Mouse (Mus musculus): ENCODE data around the gene Flywch2. TPM values are rescaled to one million over a fixed set of nuclear protein-coding genes. Genes with fewer than 3 reads are reported as not detected.

Flywch2 gene
- total and polyA plus RNA-seq, 3 experiments, result 0.62 to 6.2 TPM; not detected in 1

- no peaks in the 10 kb centered on the region for H3K27me3 ChIP-seq (ENCODE audit: control insufficient read depth in 1 of 2, insufficient read depth in 2 of 2, low read length in 2 of 2)
- no peak for TF ChIP-seq POLR2AphosphoS5 (IDR thresholded peaks at IDR 0.05; ENCODE audit: borderline replicate concordance, low read depth, low read length)
- no peak for TF ChIP-seq CTCF (IDR thresholded peaks at IDR 0.05 in 2 of 3, conservative IDR thresholded peaks at IDR 0.05 in 1 of 3; ENCODE audit: control insufficient read depth in 1 of 3, insufficient read depth in 1 of 3, low read depth in 2 of 3, low read length in 3 of 3, poor library complexity in 1 of 3, severe bottlenecking in 1 of 3)
- no peak for TF ChIP-seq TBP (IDR thresholded peaks at IDR 0.05; ENCODE audit: low read depth, low read length)
- TF ChIP-seq JUND (IDR thresholded peaks at IDR 0.05; ENCODE audit: low read depth, low read length), result no peak
- no peak for TF ChIP-seq BHLHE40 (IDR thresholded peaks at IDR 0.05; ENCODE audit: borderline replicate concordance, low read depth, low read length)
- TF ChIP-seq RAD21 (IDR thresholded peaks at IDR 0.05; ENCODE audit: low read depth, low read length), result no peak
- no peak overlapping the region for H3K9ac ChIP-seq (ENCODE audit: control insufficient read depth, low read depth, low read length, poor library complexity, severe bottlenecking)
- DNase-seq (ENCODE audit: low read depth, low spot score), result no peak
- no peaks in the 10 kb centered on the region; a peak in 1 of 4 replicates for H3K36me3 ChIP-seq (ENCODE audit: control insufficient read depth in 1 of 2, insufficient read depth in 2 of 2, low read length in 2 of 2)
- no peaks in the 10 kb centered on the region for H3K9me3 ChIP-seq (replicated peaks; ENCODE audit: insufficient read depth, low read length)
- H3K4me3 ChIP-seq (ENCODE audit: control insufficient read depth in 1 of 2, insufficient read depth in 1 of 2, low read depth in 2 of 2, low read length in 2 of 2), result no peak overlapping the region
- H3K79me2 ChIP-seq (ENCODE audit: control insufficient read depth, insufficient read depth, low read length, poor library complexity), result no peaks in the 10 kb centered on the region; the same call in 1 of the 2 replicates
- H3K27ac ChIP-seq (ENCODE audit: control insufficient read depth, low read depth, low read length), result no peak overlapping the region
- H3K4me1 ChIP-seq (ENCODE audit: control insufficient read depth in 1 of 2, insufficient read depth in 2 of 2, low read length in 2 of 2), result peaks cover 0 to 5% of the 10 kb centered on the region in 2 experiments; a peak in 1 of 4 replicates
Observed at GRCm38 (mm10) chr17:23738836-23739201, 47.1 kb downstream of the Flywch2 start.

- Histone ChIP-seq H3K9ac (ENCODE audit: control insufficient read depth, low read depth, low read length, poor library complexity, severe bottlenecking) (no peak overlapping the region), H3K36me3 (ENCODE audit: control insufficient read depth in 1 of 2, insufficient read depth in 2 of 2, low read length in 2 of 2) (no peaks in the 10 kb centered on the region; a peak in 1 of 4 replicates), H3K4me1 (ENCODE audit: control insufficient read depth in 1 of 2, insufficient read depth in 2 of 2, low read length in 2 of 2) (peaks cover 0 to 5% of the 10 kb centered on the region in 2 experiments; a peak in 1 of 4 replicates), H3K79me2 (ENCODE audit: control insufficient read depth, insufficient read depth, low read length, poor library complexity) (no peaks in the 10 kb centered on the region; the same call in 1 of the 2 replicates), H3K27ac (ENCODE audit: control insufficient read depth, low read depth, low read length) (no peak overlapping the region), H3K27me3 (ENCODE audit: control insufficient read depth in 1 of 2, insufficient read depth in 2 of 2, low read length in 2 of 2) (no peaks in the 10 kb centered on the region), H3K4me3 (ENCODE audit: control insufficient read depth in 1 of 2, insufficient read depth in 1 of 2, low read depth in 2 of 2, low read length in 2 of 2) (no peak overlapping the region), H3K9me3 (replicated peaks; ENCODE audit: insufficient read depth, low read length) (no peaks in the 10 kb centered on the region)
- TF ChIP-seq CTCF (IDR thresholded peaks at IDR 0.05 in 2 of 3, conservative IDR thresholded peaks at IDR 0.05 in 1 of 3; ENCODE audit: control insufficient read depth in 1 of 3, insufficient read depth in 1 of 3, low read depth in 2 of 3, low read length in 3 of 3, poor library complexity in 1 of 3, severe bottlenecking in 1 of 3) (peak; percentile 20 to 23 (median 22); a peak in 3 of 6 replicates), MAZ (IDR thresholded peaks at IDR 0.05; ENCODE audit: low read depth, low read length) (no peak), NELFE (IDR thresholded peaks at IDR 0.05; ENCODE audit: low read depth, low read length) (no peak)
- DNase-seq (ENCODE audit: low read depth, low spot score), result peak; percentile 28
Observed at GRCm38 (mm10) chr17:23737493-23738445, 48.1 kb downstream of the Flywch2 start.

- DNase-seq (ENCODE audit: low read depth, low spot score), result no peak
- no peaks in the 10 kb centered on the region for H3K27me3 ChIP-seq (ENCODE audit: control insufficient read depth in 1 of 2, insufficient read depth in 2 of 2, low read length in 2 of 2)
- H3K4me3 ChIP-seq (ENCODE audit: control insufficient read depth in 1 of 2, insufficient read depth in 1 of 2, low read depth in 2 of 2, low read length in 2 of 2), result no peak overlapping the region
- H3K4me1 ChIP-seq (ENCODE audit: control insufficient read depth in 1 of 2, insufficient read depth in 2 of 2, low read length in 2 of 2), result peaks cover 0 to 5% of the 10 kb centered on the region in 2 experiments; a peak in 1 of 4 replicates
- H3K79me2 ChIP-seq (ENCODE audit: control insufficient read depth, insufficient read depth, low read length, poor library complexity), result no peaks in the 10 kb centered on the region
- no peak overlapping the region for H3K27ac ChIP-seq (ENCODE audit: control insufficient read depth, low read depth, low read length)
- no peak for TF ChIP-seq EP300 (IDR thresholded peaks at IDR 0.05; ENCODE audit: low read depth in 1 of 2, low read length in 2 of 2)
- TF ChIP-seq MAFK (IDR thresholded peaks at IDR 0.05; ENCODE audit: borderline replicate concordance, low read depth, low read length), result no peak
- no peak for TF ChIP-seq RCOR1 (IDR thresholded peaks at IDR 0.05; ENCODE audit: low read depth, low read length)
- TF ChIP-seq E2F4 (IDR thresholded peaks at IDR 0.05; ENCODE audit: borderline replicate concordance, low read depth, low read length), result no peak
- no peak for TF ChIP-seq MYB (IDR thresholded peaks at IDR 0.05; ENCODE audit: low read depth, low read length)
- TF ChIP-seq ELF1 (IDR thresholded peaks at IDR 0.05; ENCODE audit: low read depth, low read length), result no peak
- TF ChIP-seq CHD2 (IDR thresholded peaks at IDR 0.05; ENCODE audit: low read length), result no peak
- no peak for TF ChIP-seq MEF2A (IDR thresholded peaks at IDR 0.05; ENCODE audit: extremely low read depth, insufficient replicate concordance, low read depth, low read length, poor library complexity, severe bottlenecking)
- TF ChIP-seq CTCF (IDR thresholded peaks at IDR 0.05 in 2 of 3, conservative IDR thresholded peaks at IDR 0.05 in 1 of 3; ENCODE audit: control insufficient read depth in 1 of 3, insufficient read depth in 1 of 3, low read depth in 2 of 3, low read length in 3 of 3, poor library complexity in 1 of 3, severe bottlenecking in 1 of 3), result no peak
- TF ChIP-seq SIN3A (IDR thresholded peaks at IDR 0.05; ENCODE audit: low read length), result no peak
- TF ChIP-seq ETS1 (IDR thresholded peaks at IDR 0.05; ENCODE audit: low read depth, low read length), result no peak
- no peak for TF ChIP-seq RAD21 (IDR thresholded peaks at IDR 0.05; ENCODE audit: low read depth, low read length)
- no peak for TF ChIP-seq USF2 (IDR thresholded peaks at IDR 0.05; ENCODE audit: borderline replicate concordance in 1 of 2, insufficient read depth in 1 of 2, low read depth in 1 of 2, low read length in 2 of 2)
- no peak for TF ChIP-seq GATA1 (IDR thresholded peaks at IDR 0.05; ENCODE audit: low read depth, low read length)
- H3K9ac ChIP-seq (ENCODE audit: control insufficient read depth, low read depth, low read length, poor library complexity, severe bottlenecking), result no peak overlapping the region
- no peaks in the 10 kb centered on the region for H3K9me3 ChIP-seq (replicated peaks; ENCODE audit: insufficient read depth, low read length)
- H3K36me3 ChIP-seq (ENCODE audit: control insufficient read depth in 1 of 2, insufficient read depth in 2 of 2, low read length in 2 of 2), result peaks cover 0 to 3% of the 10 kb centered on the region in 2 experiments; a peak in 2 of 4 replicates
Observed at GRCm38 (mm10) chr17:23734341-23734740, 51.5 kb downstream of the Flywch2 start.

Measured in MEL (cell line).